Mouse (Mus musculus): ENCODE data around the gene Eef2. TPM values are rescaled to one million over a fixed set of nuclear protein-coding genes. Genes with fewer than 3 reads are reported as not detected.
"Not testable (repeated sequence)": the region's sequence is repeated elsewhere in the genome, so short reads cannot be mapped to it uniquely, and the experiment has no call there.

Eef2 gene
- polyA plus RNA-seq, 1 experiment: 1,952 TPM

- no peak for DNase-seq (ENCODE audit: low read depth)
- TF ChIP-seq CTCF (IDR thresholded peaks at IDR 0.05; ENCODE audit: borderline replicate concordance, extremely low read depth, insufficient read depth, insufficient read length) (no peak), POLR2A (IDR thresholded peaks at IDR 0.05; ENCODE audit: borderline replicate concordance, extremely low read depth, insufficient read depth, insufficient read length, poor library complexity, severe bottlenecking) (no peak)
Measured at GRCm38 (mm10) chr10:81152609-81153008, 23.8 kb upstream of the Eef2 start.

- no peak for DNase-seq (ENCODE audit: low read depth)
- TF ChIP-seq POLR2A (IDR thresholded peaks at IDR 0.05; ENCODE audit: borderline replicate concordance, extremely low read depth, insufficient read depth, insufficient read length, poor library complexity, severe bottlenecking): no peak
- TF ChIP-seq CTCF (IDR thresholded peaks at IDR 0.05; ENCODE audit: borderline replicate concordance, extremely low read depth, insufficient read depth, insufficient read length): no peak
Measured at GRCm38 (mm10) chr10:81154313-81154712, 22.1 kb upstream of the Eef2 start.

DNA sequence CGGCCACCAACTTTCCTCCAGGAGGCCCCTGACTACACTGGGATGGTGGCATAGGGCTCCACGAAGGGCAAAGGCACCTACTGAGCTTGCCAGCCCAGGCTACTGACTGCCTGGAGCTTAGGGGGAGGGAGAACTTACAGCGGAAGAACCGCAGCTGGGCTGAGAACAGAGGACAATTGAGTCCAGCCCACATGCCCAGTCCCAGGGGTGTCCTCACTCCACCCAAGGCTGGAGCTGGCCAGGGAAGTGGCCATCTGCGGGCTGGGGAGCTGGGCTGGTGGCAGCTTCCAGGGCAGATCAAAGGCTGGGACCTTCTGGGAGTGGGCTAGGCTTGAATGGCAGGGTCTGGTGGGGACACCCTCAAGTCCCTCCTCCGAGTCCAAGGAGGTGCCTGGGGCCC, 21.7 kb upstream of the Eef2 start:
- TF ChIP-seq CTCF (IDR thresholded peaks at IDR 0.05; ENCODE audit: borderline replicate concordance, extremely low read depth, insufficient read depth, insufficient read length) (no peak), POLR2A (IDR thresholded peaks at IDR 0.05; ENCODE audit: borderline replicate concordance, extremely low read depth, insufficient read depth, insufficient read length, poor library complexity, severe bottlenecking) (no peak)
- no peak for DNase-seq (ENCODE audit: low read depth)

DNA sequence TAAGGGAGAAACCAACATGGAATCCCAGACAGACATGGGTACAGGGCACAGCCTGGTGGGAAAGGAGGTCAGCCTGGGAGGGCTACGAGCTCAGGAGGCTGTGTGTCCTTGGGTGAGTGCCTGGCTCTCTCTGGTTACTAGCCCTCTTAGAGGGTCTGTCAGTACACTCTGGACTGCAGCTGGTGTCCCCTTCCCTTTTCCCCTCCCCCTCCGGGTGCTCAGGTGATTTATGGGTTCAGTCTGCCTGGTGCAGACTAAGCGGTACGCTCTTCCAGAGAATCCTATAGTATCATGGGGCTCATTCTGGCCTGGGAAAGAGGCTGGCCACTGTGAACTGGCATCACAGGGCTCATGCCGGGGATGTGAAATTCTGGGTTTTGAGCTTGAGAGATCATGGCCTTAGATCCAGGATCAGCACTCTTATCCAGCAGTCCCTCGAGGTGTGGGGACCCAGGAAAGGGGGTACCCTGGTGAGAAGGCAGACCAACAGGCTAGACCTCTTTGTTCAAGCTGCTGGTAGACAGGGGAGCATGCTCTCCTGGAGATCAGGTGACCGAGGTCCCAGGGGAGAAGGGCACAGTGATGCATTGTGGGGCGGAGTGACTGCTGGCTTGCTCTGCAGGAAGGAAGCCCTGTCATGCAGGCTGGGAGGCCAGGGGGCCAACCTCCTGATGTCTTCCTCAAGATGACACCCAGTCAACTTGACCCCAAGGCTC, 14.7 kb upstream of the Eef2 start:
- TF ChIP-seq POLR2A (IDR thresholded peaks at IDR 0.05; ENCODE audit: borderline replicate concordance, extremely low read depth, insufficient read depth, insufficient read length, poor library complexity, severe bottlenecking) (no peak), CTCF (IDR thresholded peaks at IDR 0.05; ENCODE audit: borderline replicate concordance, extremely low read depth, insufficient read depth, insufficient read length) (no peak)

GRCm38 (mm10) chr10:81162318-81162652, 14.1 kb upstream of the Eef2 start:
- no peak for DNase-seq (ENCODE audit: low read depth)
- TF ChIP-seq POLR2A (IDR thresholded peaks at IDR 0.05; ENCODE audit: borderline replicate concordance, extremely low read depth, insufficient read depth, insufficient read length, poor library complexity, severe bottlenecking) (no peak), CTCF (IDR thresholded peaks at IDR 0.05; ENCODE audit: borderline replicate concordance, extremely low read depth, insufficient read depth, insufficient read length) (no peak)

More for the DNA sequence above, 14.7 kb upstream of the Eef2 start:
- DNase-seq (ENCODE audit: low read depth): no peak

DNA sequence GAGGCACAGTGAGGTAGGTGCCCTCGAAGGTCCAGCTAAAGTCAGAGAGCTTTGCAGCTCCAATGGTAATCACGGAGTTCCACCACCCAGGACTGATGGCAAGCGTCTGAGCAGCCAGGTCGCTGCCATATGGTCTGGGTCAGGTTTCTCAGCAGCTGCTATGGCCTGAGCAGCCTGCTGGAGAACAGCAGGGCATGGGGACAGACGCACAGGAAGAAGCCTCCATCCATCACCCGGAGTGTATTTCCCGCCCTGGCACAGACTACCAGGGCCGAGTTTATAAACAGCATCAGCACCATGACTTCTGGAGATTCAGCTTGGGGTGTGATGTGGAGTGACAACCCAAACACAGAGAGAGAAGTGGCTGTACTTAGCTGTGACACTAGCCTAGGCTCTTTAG, 11.3 kb upstream of the Eef2 start:
- no peak for TF ChIP-seq POLR2A (IDR thresholded peaks at IDR 0.05; ENCODE audit: borderline replicate concordance, extremely low read depth, insufficient read depth, insufficient read length, poor library complexity, severe bottlenecking)
- TF ChIP-seq CTCF (IDR thresholded peaks at IDR 0.05; ENCODE audit: borderline replicate concordance, extremely low read depth, insufficient read depth, insufficient read length): no peak
- no peak for DNase-seq (ENCODE audit: low read depth)

GRCm38 (mm10) chr10:81167200-81168086, 9.0 kb upstream of the Eef2 start, which contains the start of gene Pias4:
Gene Pias4 (minus strand): TSS chr10:81167923.
- DNase-seq (ENCODE audit: low read depth): peak; percentile 100
- TF ChIP-seq CTCF (IDR thresholded peaks at IDR 0.05; ENCODE audit: borderline replicate concordance, extremely low read depth, insufficient read depth, insufficient read length) (no peak), POLR2A (IDR thresholded peaks at IDR 0.05; ENCODE audit: borderline replicate concordance, extremely low read depth, insufficient read depth, insufficient read length, poor library complexity, severe bottlenecking) (peak; percentile 81; the same call in 1 of the 2 replicates)

- TF ChIP-seq POLR2A (IDR thresholded peaks at IDR 0.05; ENCODE audit: borderline replicate concordance, extremely low read depth, insufficient read depth, insufficient read length, poor library complexity, severe bottlenecking) (no peak), CTCF (IDR thresholded peaks at IDR 0.05; ENCODE audit: borderline replicate concordance, extremely low read depth, insufficient read depth, insufficient read length) (no peak)
- DNase-seq (ENCODE audit: low read depth): no peak
Measured at GRCm38 (mm10) chr10:81168087-81168431, 8.4 kb upstream of the Eef2 start.

GRCm38 (mm10) chr10:81168521-81169244, 7.7 kb upstream of the Eef2 start:
- peak; percentile 90 for DNase-seq (ENCODE audit: low read depth)
- TF ChIP-seq POLR2A (IDR thresholded peaks at IDR 0.05; ENCODE audit: borderline replicate concordance, extremely low read depth, insufficient read depth, insufficient read length, poor library complexity, severe bottlenecking) (0 out of 2 replicates have a peak, but pooled peaks have one; percentile 6), CTCF (IDR thresholded peaks at IDR 0.05; ENCODE audit: borderline replicate concordance, extremely low read depth, insufficient read depth, insufficient read length) (no peak)

- not testable (repeated sequence) for DNase-seq (ENCODE audit: low read depth)
Measured at GRCm38 (mm10) chr10:81169411-81169900, 7.0 kb upstream of the Eef2 start.

DNA sequence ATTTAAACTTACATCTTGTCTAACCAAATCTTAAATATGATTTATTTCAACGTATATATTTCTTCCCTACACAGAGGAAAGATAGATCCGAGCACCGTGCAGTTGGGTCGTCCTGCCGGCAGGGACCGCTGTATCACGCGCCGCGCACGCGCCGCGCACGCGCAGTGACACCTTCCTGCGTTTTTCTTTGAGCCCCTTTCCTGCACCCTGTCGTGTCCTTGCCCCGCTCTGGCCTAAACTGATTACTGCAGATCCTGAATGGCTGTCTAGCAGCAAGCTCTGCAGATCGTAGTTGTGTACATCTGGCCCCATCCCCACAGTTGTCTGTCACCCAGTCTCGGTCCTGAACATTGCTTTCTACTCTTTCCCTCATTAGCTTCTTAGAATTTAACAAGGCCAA, 3.3 kb upstream of the Eef2 start:
- peak; percentile 92 for DNase-seq (ENCODE audit: low read depth)
- peak; percentile 91 for TF ChIP-seq CTCF (IDR thresholded peaks at IDR 0.05; ENCODE audit: borderline replicate concordance, extremely low read depth, insufficient read depth, insufficient read length)
- no peak for TF ChIP-seq POLR2A (IDR thresholded peaks at IDR 0.05; ENCODE audit: borderline replicate concordance, extremely low read depth, insufficient read depth, insufficient read length, poor library complexity, severe bottlenecking)

All from brain, embryonic 14.5 days (tissue).